Mouse (Mus musculus) left cerebral cortex, adult 2 months (tissue): ENCODE measurements around the gene Zfp385c. TPM values are rescaled to one million over a fixed set of nuclear protein-coding genes. Genes with fewer than 3 reads are reported as not detected.

ENCODE experiments used
- DNase-seq, 2 experiments: peaks; one replicate each; pipeline ENCODE4 v3.0.0; 2021 to 2022; ENCODE audit warnings: low spot score in 2 of 2, mixed read lengths in 1 of 2; ENCODE audit errors: extremely low spot score in 1 of 2
- H3K27ac ChIP-seq: fragments of 200-600 bp; 2 replicates; pipeline ENCODE4 v1.8.1; 2022
- H3K4me3 ChIP-seq: fragments of 200-600 bp; 2 replicates; pipeline ENCODE4 v1.8.1; 2022
- CTCF ChIP-seq: fragments of 200-600 bp; IDR thresholded peaks from 2 replicates; pipeline ENCODE4 v1.8.1; 2022; ENCODE audit warnings: antibody characterized with exemption, mild to moderate bottlenecking, moderate library complexity
- intact Hi-C: fragments of 180-260 bp; cut with DNase I; formaldehyde crosslinking; loops from one replicate; pipeline ENCODE4 v1.15.1; 2025
- total RNA-seq, 2 experiments: library from RNA; stranded (reverse); gene quantifications; 2 replicates each; pipeline ENCODE4 v1.2.3; 2021

Zfp385c gene
- total RNA-seq, 2 experiments from 2014 or later: 0.16 to 0.26 TPM

DNA sequence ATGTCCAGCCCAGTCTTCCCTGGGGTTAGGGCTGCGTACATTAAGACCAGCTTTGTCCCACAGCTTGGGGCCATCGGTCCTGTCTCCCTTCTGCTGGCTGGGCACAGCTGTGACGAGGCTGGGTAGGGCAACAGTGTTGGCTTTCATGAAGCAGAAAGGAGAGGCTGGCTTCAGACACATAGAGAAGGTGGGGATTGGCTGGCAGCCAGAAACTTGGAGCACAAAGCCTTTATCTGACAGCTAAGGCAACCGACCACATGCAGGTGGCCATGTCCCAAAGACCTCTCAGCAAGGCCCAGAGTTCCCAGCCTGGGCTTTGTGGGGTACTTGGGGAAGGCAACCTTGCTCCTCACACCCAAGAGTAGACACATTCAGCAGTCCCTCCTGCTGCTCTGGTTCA lies 110.5 kb downstream of the Zfp385c start:
- peak overlapping the region; percentile 26; the same call in 1 of the 2 replicates for H3K27ac ChIP-seq
- no peak overlapping the region for H3K4me3 ChIP-seq
- intact Hi-C loops: no loop called here
- no peak for TF ChIP-seq CTCF
- DNase-seq: peak; percentile 23 to 49

- no peak for DNase-seq
- H3K4me3 ChIP-seq: no peak overlapping the region
- H3K27ac ChIP-seq: no peak overlapping the region; the same call in 1 of the 2 replicates
- intact Hi-C loops: no loop called here
- no peak for TF ChIP-seq CTCF
These were observed 112.0 kb downstream of the Zfp385c start for GRCm38 (mm10) chr11:100580275-100580674.

DNA sequence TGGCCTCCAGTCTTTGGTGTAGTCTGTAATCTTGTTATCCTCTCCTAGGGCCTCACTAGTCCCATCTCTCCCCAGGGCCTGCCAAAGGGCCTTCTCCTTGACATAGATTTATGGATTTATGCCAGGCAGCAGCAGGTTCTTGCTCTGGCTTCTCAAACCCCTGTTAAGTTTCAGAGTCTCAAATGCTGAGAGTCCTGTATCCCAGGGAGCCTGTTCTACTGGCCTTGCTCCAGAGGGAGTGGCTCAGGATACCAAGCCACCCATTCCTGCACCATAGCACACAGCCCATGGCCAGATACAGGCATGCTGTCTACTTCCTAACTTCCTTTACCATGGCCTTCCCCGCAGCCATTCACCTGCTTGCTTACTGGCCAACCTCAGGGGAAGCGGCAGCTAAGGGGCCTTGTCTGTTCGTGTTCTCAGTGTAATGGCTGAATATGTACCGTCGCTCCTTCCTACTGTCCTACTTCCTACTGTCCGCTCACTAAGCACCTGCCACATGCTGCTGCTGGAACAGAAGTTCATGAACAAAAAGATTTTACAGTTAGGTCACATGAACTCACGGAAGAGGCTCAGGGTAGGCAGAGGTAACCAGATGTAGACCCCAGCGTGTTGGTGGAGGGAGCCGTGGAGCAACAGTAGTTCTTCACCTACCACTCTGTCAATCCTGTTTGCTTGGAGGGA lies 113.0 kb downstream of the Zfp385c start:
- DNase-seq: no peak
- Histone ChIP-seq H3K4me3 (peak overlapping the region; percentile 19; the same call in 1 of the 2 replicates), H3K27ac (peak overlapping the region; percentile 11; the same call in 1 of the 2 replicates)
- TF ChIP-seq CTCF: no peak
- intact Hi-C loops: loop anchor here (2.0 kb wide), 1 partner anchor 32 kb away; no protein-coding TSS in a partner anchor

GRCm38 (mm10) chr11:100577852-100578599 lies 114.2 kb downstream of the Zfp385c start:
- intact Hi-C loops: loop anchor here (2.0 kb wide), 1 partner anchor 33 kb away; no protein-coding TSS in a partner anchor
- H3K4me3 ChIP-seq: peak overlapping the region; percentile 70

More at GRCm38 (mm10) chr11:100577852-100578599, 114.2 kb downstream of the Zfp385c start:
- DNase-seq: no peak
- H3K27ac ChIP-seq: peak overlapping the region; percentile 85
- no peak for TF ChIP-seq CTCF

Other genes starting within 250 kb of the Zfp385c start
- 100 to 1,000 TPM in 1 of 2 experiments, 10 to 100 TPM in 1; 98.9 to 109 TPM for gene Klhl11, start 219.7 kb downstream of the Zfp385c start, total RNA-seq
- gene Acly, start 164.5 kb downstream of the Zfp385c start, total RNA-seq: 100 to 1,000 TPM; 119 to 131 TPM
- gene Ttc25, start 146.8 kb downstream of the Zfp385c start, total RNA-seq: 1 to 10 TPM; 1.0 to 1.4 TPM
- 100 to 1,000 TPM; 117 to 121 TPM for gene Cnp, start 117.6 kb downstream of the Zfp385c start, total RNA-seq
- gene Nkiras2, start 73.2 kb downstream of the Zfp385c start, total RNA-seq: 10 to 100 TPM; 13.2 to 13.6 TPM
- gene Dnajc7, start 72.3 kb downstream of the Zfp385c start, total RNA-seq: 100 to 1,000 TPM; 248 to 263 TPM
- 1 to 10 TPM; 3.0 to 3.7 TPM for gene Dhx58, start 11.8 kb upstream of the Zfp385c start, total RNA-seq
- gene Kat2a, start 20.0 kb upstream of the Zfp385c start, total RNA-seq: 10 to 100 TPM; 60.5 to 61.7 TPM
- gene Hspb9, start 21.4 kb upstream of the Zfp385c start, total RNA-seq: not detected
- 100 to 1,000 TPM; 139 to 142 TPM for gene Rab5c, start 45.8 kb upstream of the Zfp385c start, total RNA-seq
- 10 to 100 TPM; 17.2 to 18.4 TPM for gene Kcnh4, start 67.5 kb upstream of the Zfp385c start, total RNA-seq
- not detected for gene Hcrt, start 70.5 kb upstream of the Zfp385c start, total RNA-seq
- 1 to 10 TPM; 7.3 TPM for gene Ghdc, start 78.5 kb upstream of the Zfp385c start, total RNA-seq
- gene Stat5b, start 158.3 kb upstream of the Zfp385c start, total RNA-seq: 10 to 100 TPM; 23.6 to 25.0 TPM
- 1 to 10 TPM; 1.7 to 2.0 TPM for gene Stat5a, start 166.9 kb upstream of the Zfp385c start, total RNA-seq
- 10 to 100 TPM; 35.7 to 40.9 TPM for gene Stat3, start 247.1 kb upstream of the Zfp385c start, total RNA-seq